Mouse (Mus musculus) intestine, postnatal 0 days (tissue): ENCODE data around the gene Rhog. TPM values are rescaled to one million over a fixed set of nuclear protein-coding genes. Genes with fewer than 3 reads are reported as not detected.

ENCODE experiments used
- ATAC-seq: fragments of 200-750 bp; cut with Nextera tagmentation; 2 replicates; pipeline ENCODE4 v1.8.0; 2017; ENCODE audit warnings: mild to moderate bottlenecking, moderate TSS enrichment, moderate library complexity
- H3K27ac ChIP-seq: fragments of 300-500 bp; sonication (generic); 2 replicates; pipeline ENCODE4 v1.5.1; 2014; ENCODE audit warnings: mild to moderate bottlenecking, low read depth, low read length, moderate library complexity
- H3K27me3 ChIP-seq: fragments of 300-500 bp; sonication (generic); replicated peaks from 2 replicates; pipeline ENCODE4 v1.6.1; 2014; ENCODE audit warnings: low read length, mixed read lengths; ENCODE audit not compliant: control insufficient read depth, insufficient read depth
- H3K36me3 ChIP-seq: fragments of 300-500 bp; sonication (generic); 2 replicates; pipeline ENCODE4 v1.6.1; 2014; ENCODE audit warnings: mild to moderate bottlenecking, moderate library complexity; ENCODE audit not compliant: control insufficient read depth, insufficient read depth
- H3K4me1 ChIP-seq: fragments of 300-500 bp; sonication (generic); replicated peaks from 2 replicates; pipeline ENCODE4 v1.6.1; 2014; ENCODE audit warnings: antibody characterized with exemption, low read length, mixed read lengths; ENCODE audit not compliant: control insufficient read depth, insufficient read depth
- H3K4me2 ChIP-seq: fragments of 300-500 bp; sonication (generic); replicated peaks from 2 replicates; pipeline ENCODE4 v1.6.1; 2014; ENCODE audit warnings: low read depth, mild to moderate bottlenecking, moderate library complexity
- H3K4me3 ChIP-seq: fragments of 300-500 bp; sonication (generic); 2 replicates; pipeline ENCODE4 v1.5.1; 2014; ENCODE audit warnings: low read depth, low read length
- H3K9ac ChIP-seq: fragments of 300-500 bp; sonication (generic); 2 replicates; pipeline ENCODE4 v1.6.1; 2014; ENCODE audit warnings: mild to moderate bottlenecking, low read depth, low read length
- H3K9me3 ChIP-seq: fragments of 300-500 bp; sonication (generic); 2 replicates; pipeline ENCODE4 v1.6.1; 2016; ENCODE audit warnings: mixed run types; ENCODE audit not compliant: control insufficient read depth
- CTCF ChIP-seq: sonication (generic); IDR thresholded peaks from 2 replicates; pipeline ENCODE4 v1.5.1; 2016; ENCODE audit warnings: low read depth, mild to moderate bottlenecking, control low read depth, antibody characterized with exemption, moderate library complexity
- WGBS: fragments of 180-500 bp; shearing (Covaris S2); extraction: QIAGEN DNeasy Blood & Tissue Kit; methylation state at CpG from one replicate; pipeline ENCODE4 v1.1.7; 2014; 5-methylcytosine and 5-hydroxymethylcytosine counted together
- polyA plus RNA-seq: library from polyadenylated mRNA; unstranded; fragments of >200 nt; fragmentation: Nextera tagmentation; extraction: Ambion mirVana; gene quantifications from 2 replicates; pipeline ENCODE4 v1.2.1, GENCODE M21; 2015

The Rhog gene
- polyA plus RNA-seq: 74.2 and 78.1 TPM in 2 replicates

GRCm38 (mm10) chr7:102255954-102256353, at the start of gene Rhog:
Gene Rhog, minus strand, starts transcription at chr7:102256054.
- ATAC-seq: no peak
- H3K9me3 ChIP-seq: no peaks in the 10 kb centered on the region
- H3K36me3 ChIP-seq: no peaks in the 10 kb centered on the region
- no peak within 1 kb of the TSS for H3K4me2 ChIP-seq
- H3K4me1 ChIP-seq: no peaks in the 10 kb centered on the region
- H3K27me3 ChIP-seq: no peaks in the 10 kb centered on the region
- TF ChIP-seq CTCF: no peak
- no peak within 1 kb of the TSS for H3K9ac ChIP-seq
- H3K27ac ChIP-seq: no peak within 1 kb of the TSS
- no peak within 1 kb of the TSS for H3K4me3 ChIP-seq
- 89% methylated on average over 3 of the region's 3 CpGs for WGBS

- Histone ChIP-seq H3K4me2 (no peak overlapping the region), H3K9ac (no peak overlapping the region), H3K27ac (no peak overlapping the region), H3K9me3 (no peaks in the 10 kb centered on the region), H3K36me3 (no peaks in the 10 kb centered on the region), H3K4me1 (no peaks in the 10 kb centered on the region), H3K4me3 (no peak overlapping the region), H3K27me3 (no peaks in the 10 kb centered on the region)
- ATAC-seq: no peak
- WGBS: 74% methylated on average over 2 of the region's 2 CpGs
- no peak for TF ChIP-seq CTCF
Observed at GRCm38 (mm10) chr7:102305596-102305995, 49.7 kb upstream of the Rhog start.

GRCm38 (mm10) chr7:102302471-102302870, 46.6 kb upstream of the Rhog start:
- 95% methylated on average over 4 of the region's 4 CpGs for WGBS
- Histone ChIP-seq H3K4me2 (no peak overlapping the region), H3K27ac (no peak overlapping the region), H3K4me1 (no peaks in the 10 kb centered on the region), H3K4me3 (no peak overlapping the region), H3K36me3 (no peaks in the 10 kb centered on the region), H3K27me3 (no peaks in the 10 kb centered on the region), H3K9ac (no peak overlapping the region), H3K9me3 (no peaks in the 10 kb centered on the region)
- no peak for ATAC-seq
- TF ChIP-seq CTCF: no peak

- ATAC-seq: no peak
- H3K4me1 ChIP-seq: no peaks in the 10 kb centered on the region
- 76% methylated on average over 1 of the region's 1 CpGs for WGBS
Observed at GRCm38 (mm10) chr7:102300761-102301160, 44.9 kb upstream of the Rhog start.

GRCm38 (mm10) chr7:102293234-102293633, 37.4 kb upstream of the Rhog start:
- Histone ChIP-seq H3K27ac (no peak overlapping the region), H3K9ac (no peak overlapping the region), H3K36me3 (no peaks in the 10 kb centered on the region), H3K9me3 (no peaks in the 10 kb centered on the region), H3K4me3 (no peak overlapping the region), H3K4me1 (no peaks in the 10 kb centered on the region), H3K27me3 (no peaks in the 10 kb centered on the region), H3K4me2 (no peak overlapping the region)
- TF ChIP-seq CTCF: no peak
- no peak for ATAC-seq
- 31% methylated on average over 2 of the region's 2 CpGs for WGBS

More at GRCm38 (mm10) chr7:102300761-102301160, 44.9 kb upstream of the Rhog start:
- H3K9me3 ChIP-seq: no peaks in the 10 kb centered on the region
- no peak overlapping the region for H3K27ac ChIP-seq
- H3K4me3 ChIP-seq: no peak overlapping the region
- H3K27me3 ChIP-seq: no peaks in the 10 kb centered on the region
- no peak overlapping the region for H3K4me2 ChIP-seq
- no peak for TF ChIP-seq CTCF
- H3K9ac ChIP-seq: no peak overlapping the region
- H3K36me3 ChIP-seq: no peaks in the 10 kb centered on the region

GRCm38 (mm10) chr7:102292228-102292627, 36.4 kb upstream of the Rhog start:
- Histone ChIP-seq H3K4me2 (no peak overlapping the region), H3K27me3 (no peaks in the 10 kb centered on the region), H3K4me3 (no peak overlapping the region), H3K9ac (no peak overlapping the region), H3K9me3 (no peaks in the 10 kb centered on the region), H3K36me3 (no peaks in the 10 kb centered on the region), H3K27ac (no peak overlapping the region), H3K4me1 (no peaks in the 10 kb centered on the region)
- WGBS: 42% methylated on average over 3 of the region's 3 CpGs
- no peak for TF ChIP-seq CTCF
- ATAC-seq: peak; percentile 78

GRCm38 (mm10) chr7:102289466-102289865, 33.6 kb upstream of the Rhog start:
- no peak for TF ChIP-seq CTCF
- no peak for ATAC-seq
- no peak overlapping the region for H3K4me3 ChIP-seq
- H3K27ac ChIP-seq: no peak overlapping the region
- WGBS: 84% methylated on average over 6 of the region's 6 CpGs
- H3K4me1 ChIP-seq: no peaks in the 10 kb centered on the region
- H3K9me3 ChIP-seq: no peaks in the 10 kb centered on the region
- H3K27me3 ChIP-seq: no peaks in the 10 kb centered on the region
- H3K36me3 ChIP-seq: no peaks in the 10 kb centered on the region
- H3K9ac ChIP-seq: no peak overlapping the region
- no peak overlapping the region for H3K4me2 ChIP-seq
